Mouse (Mus musculus): ENCODE measurements around the gene Zcchc2. TPM values are rescaled to one million over a fixed set of nuclear protein-coding genes. Genes with fewer than 3 reads are reported as not detected.

Zcchc2 gene
- total and polyA plus RNA-seq, 3 experiments = 10.3 to 25.0 (median 19.1) TPM

- Histone ChIP-seq H3K27me3 (ENCODE audit: control insufficient read depth in 1 of 2, insufficient read depth in 2 of 2, low read length in 2 of 2) (0 out of 4 replicates have a peak, but pooled peaks cover 0 to 1% of the 10 kb centered on the region in 2 experiments), H3K27ac (ENCODE audit: control insufficient read depth, low read depth, low read length) (no peak overlapping the region), H3K4me3 (ENCODE audit: control insufficient read depth in 1 of 2, insufficient read depth in 1 of 2, low read depth in 2 of 2, low read length in 2 of 2) (no peak overlapping the region), H3K79me2 (ENCODE audit: control insufficient read depth, insufficient read depth, low read length, poor library complexity) (no peaks in the 10 kb centered on the region), H3K36me3 (ENCODE audit: control insufficient read depth in 1 of 2, insufficient read depth in 2 of 2, low read length in 2 of 2) (no peaks in the 10 kb centered on the region), H3K9ac (ENCODE audit: control insufficient read depth, low read depth, low read length, poor library complexity, severe bottlenecking) (no peak overlapping the region), H3K9me3 (replicated peaks; ENCODE audit: insufficient read depth, low read length) (no peaks in the 10 kb centered on the region), H3K4me1 (ENCODE audit: control insufficient read depth in 1 of 2, insufficient read depth in 2 of 2, low read length in 2 of 2) (no peaks in the 10 kb centered on the region)
- TF ChIP-seq CHD2 (IDR thresholded peaks at IDR 0.05; ENCODE audit: low read length) (no peak), GATA1 (IDR thresholded peaks at IDR 0.05; ENCODE audit: low read depth, low read length) (no peak), POLR2AphosphoS5 (IDR thresholded peaks at IDR 0.05; ENCODE audit: borderline replicate concordance, low read depth, low read length) (no peak), RAD21 (IDR thresholded peaks at IDR 0.05; ENCODE audit: low read depth, low read length) (no peak), NELFE (IDR thresholded peaks at IDR 0.05; ENCODE audit: low read depth, low read length) (no peak), E2F4 (IDR thresholded peaks at IDR 0.05; ENCODE audit: borderline replicate concordance, low read depth, low read length) (no peak), CTCF (IDR thresholded peaks at IDR 0.05 in 2 of 3, conservative IDR thresholded peaks at IDR 0.05 in 1 of 3; ENCODE audit: control insufficient read depth in 1 of 3, insufficient read depth in 1 of 3, low read depth in 2 of 3, low read length in 3 of 3, poor library complexity in 1 of 3, severe bottlenecking in 1 of 3) (no peak), TBP (IDR thresholded peaks at IDR 0.05; ENCODE audit: low read depth, low read length) (no peak), HCFC1 (IDR thresholded peaks at IDR 0.05; ENCODE audit: low read depth, low read length) (no peak), UBTF (IDR thresholded peaks at IDR 0.05; ENCODE audit: borderline replicate concordance, insufficient read depth, low read depth, low read length) (no peak), USF2 (IDR thresholded peaks at IDR 0.05; ENCODE audit: borderline replicate concordance in 1 of 2, insufficient read depth in 1 of 2, low read depth in 1 of 2, low read length in 2 of 2) (no peak), ELF1 (IDR thresholded peaks at IDR 0.05; ENCODE audit: low read depth, low read length) (no peak), MEF2A (IDR thresholded peaks at IDR 0.05; ENCODE audit: extremely low read depth, insufficient replicate concordance, low read depth, low read length, poor library complexity, severe bottlenecking) (no peak), ZKSCAN1 (IDR thresholded peaks at IDR 0.05; ENCODE audit: low read depth, low read length) (no peak), TAL1 (IDR thresholded peaks at IDR 0.05; ENCODE audit: low read length) (no peak), JUND (IDR thresholded peaks at IDR 0.05; ENCODE audit: low read depth, low read length) (no peak), CHD1 (IDR thresholded peaks at IDR 0.05; ENCODE audit: low read depth, low read length) (no peak), MAZ (IDR thresholded peaks at IDR 0.05; ENCODE audit: low read depth, low read length) (no peak), ZNF384 (IDR thresholded peaks at IDR 0.05; ENCODE audit: low read depth, low read length) (no peak)
- no peak for DNase-seq (ENCODE audit: low read depth, low spot score)
Observed at GRCm38 (mm10) chr1:106077166-106077565, 87.0 kb downstream of the Zcchc2 start.

Other genes with a start within 250 kb of the Zcchc2 start
- gene Tnfrsf11a, start 209.7 kb upstream of the Zcchc2 start, total RNA-seq (2012; rRNA removed) = not detected in 2 replicates
- gene Tnfrsf11a, start 209.7 kb upstream of the Zcchc2 start, polyA plus RNA-seq (2012; ENCODE audit: insufficient read depth in 1 of 2, insufficient read length in 2 of 2, low read depth in 1 of 2, low replicate concordance in 2 of 2, missing spikeins in 1 of 2) = not detected
- 5.0 and 5.8 TPM in 2 replicates for gene Phlpp1, start 181.3 kb downstream of the Zcchc2 start, total RNA-seq (2012; rRNA removed)
- 1 to 10 TPM in 1 of 2 experiments, not detected in 1; 9.4 TPM for gene Phlpp1, start 181.3 kb downstream of the Zcchc2 start, polyA plus RNA-seq (2012; ENCODE audit: insufficient read depth in 1 of 2, insufficient read length in 2 of 2, low read depth in 1 of 2, low replicate concordance in 2 of 2, missing spikeins in 1 of 2)

All from MEL (cell line).